Mouse (Mus musculus) thymus, adult 2 months (tissue): ENCODE measurements around the gene Cd3e.

Experiments used
- CTCF ChIP-seq: fragments of 200-500 bp; IDR thresholded peaks from 2 replicates; pipeline ENCODE4 v1.5.1; 2012; ENCODE audit warnings: mild to moderate bottlenecking, control low read depth, low read length, moderate library complexity, borderline replicate concordance; ENCODE audit not compliant: control insufficient read depth, poor library complexity, insufficient read depth; ENCODE audit errors: extremely low read depth
- POLR2A ChIP-seq: fragments of 200-500 bp; IDR thresholded peaks from 2 replicates; pipeline ENCODE4 v1.6.1; 2012; ENCODE audit warnings: mild to moderate bottlenecking, low read length, control low read depth, moderate library complexity; ENCODE audit not compliant: control insufficient read depth, poor library complexity, insufficient read depth; ENCODE audit errors: extremely low read depth

DNA sequence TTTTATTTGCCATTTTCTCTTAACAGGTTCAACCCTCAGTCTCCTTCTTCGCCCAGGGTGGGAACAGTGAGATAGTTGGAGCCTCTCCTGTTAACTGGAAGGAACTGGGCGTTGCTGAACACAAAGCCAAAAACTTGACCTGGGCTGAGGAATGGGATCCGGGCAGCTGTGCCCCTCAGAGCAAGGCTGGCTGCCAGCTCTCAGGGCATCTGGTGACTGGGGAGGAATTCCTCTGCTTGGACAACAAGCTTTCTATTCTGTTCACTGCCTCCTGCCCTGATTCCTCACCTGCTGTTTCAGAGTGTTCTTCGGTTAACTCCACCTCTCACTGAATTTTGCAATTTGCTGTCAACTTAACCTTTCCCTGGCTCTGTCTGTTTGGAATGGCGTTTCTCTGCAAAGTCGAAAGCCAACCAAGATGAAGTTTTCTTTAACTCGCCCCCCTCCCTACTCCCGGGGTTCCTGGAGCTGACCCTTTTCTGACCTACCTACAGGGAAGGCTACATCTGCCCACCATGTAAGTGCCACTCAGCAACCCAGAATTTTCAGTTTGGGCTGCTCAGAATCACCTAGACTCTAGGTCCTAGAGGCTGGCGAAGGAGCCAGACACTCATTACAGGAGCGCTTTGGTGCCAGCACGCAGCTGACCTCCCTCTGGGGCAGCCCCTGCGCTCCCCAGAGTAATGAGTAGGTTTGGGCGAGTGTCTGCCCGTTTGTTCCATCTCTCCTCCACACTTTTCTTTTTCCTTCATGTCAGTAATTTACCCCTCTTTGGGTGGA lies 30.8 kb upstream of the Cd3e start:
- no peak for TF ChIP-seq CTCF
- no peak for TF ChIP-seq POLR2A
